Mouse (Mus musculus): ENCODE measurements around the gene Tmem18. TPM values are rescaled to one million over a fixed set of nuclear protein-coding genes. Genes with fewer than 3 reads are reported as not detected.

The Tmem18 gene
- total and polyA plus RNA-seq, 3 experiments, result 17.0 to 20.0 TPM; not detected in 1

DNA sequence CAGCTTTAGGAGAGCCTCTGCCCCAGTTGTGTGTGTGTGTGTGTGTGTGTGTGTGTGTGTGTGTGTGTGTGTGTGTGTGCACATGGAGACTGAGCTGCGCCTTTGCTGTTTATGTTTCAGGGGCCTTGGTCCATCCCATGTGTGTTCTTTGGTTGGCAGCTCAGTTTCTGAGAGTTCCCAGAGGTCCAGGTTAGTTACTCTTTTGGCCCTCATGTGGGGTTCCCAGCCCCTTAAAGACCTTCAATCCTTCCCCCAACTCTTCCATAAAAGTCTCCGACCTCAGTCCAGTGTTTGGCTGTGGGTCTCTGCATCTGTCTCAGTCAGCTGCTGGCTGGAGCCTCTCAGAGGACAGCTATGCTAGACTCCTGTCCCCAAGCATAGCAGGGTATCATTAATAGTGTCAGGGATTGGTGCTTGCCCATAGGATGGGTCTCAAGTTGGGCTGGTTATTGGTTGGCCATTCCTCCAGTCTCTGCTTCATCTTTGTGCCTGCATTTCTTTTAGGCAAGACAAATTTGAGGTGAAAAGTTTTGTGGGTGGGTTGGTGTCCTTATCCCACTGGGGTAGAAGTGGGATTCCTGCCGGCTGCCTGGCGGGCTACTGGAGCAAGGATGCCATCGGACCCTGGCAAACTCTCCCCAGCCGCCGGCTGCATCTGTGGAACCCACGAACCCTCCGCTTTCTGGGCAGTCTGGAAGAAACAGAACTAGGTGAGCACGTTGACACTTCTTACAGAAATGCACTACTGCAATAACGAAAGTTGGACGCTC, 455 bp upstream of the Tmem18 start:
- Histone ChIP-seq H3K4me3 (ENCODE audit: control insufficient read depth in 1 of 2, insufficient read depth in 1 of 2, low read depth in 2 of 2, low read length in 2 of 2) (peak overlapping the region; percentile 53 to 68), H3K27ac (ENCODE audit: control insufficient read depth, low read depth, low read length) (peak overlapping the region; percentile 61), H3K9me3 (replicated peaks; ENCODE audit: insufficient read depth, low read length) (no peaks in the 10 kb centered on the region), H3K4me1 (ENCODE audit: control insufficient read depth in 1 of 2, insufficient read depth in 2 of 2, low read length in 2 of 2) (peaks cover 2 to 6% of the 10 kb centered on the region in 2 experiments; a peak in 3 of 4 replicates), H3K27me3 (ENCODE audit: control insufficient read depth in 1 of 2, insufficient read depth in 2 of 2, low read length in 2 of 2) (no peaks in the 10 kb centered on the region), H3K36me3 (ENCODE audit: control insufficient read depth in 1 of 2, insufficient read depth in 2 of 2, low read length in 2 of 2) (peaks cover 0 to 5% of the 10 kb centered on the region in 2 experiments; a peak in 1 of 4 replicates), H3K9ac (ENCODE audit: control insufficient read depth, low read depth, low read length, poor library complexity, severe bottlenecking) (peak overlapping the region; percentile 76), H3K79me2 (ENCODE audit: control insufficient read depth, insufficient read depth, low read length, poor library complexity) (peaks cover 6% of the 10 kb centered on the region)
- DNase-seq (ENCODE audit: low read depth, low spot score), result no peak
- no peak for TF ChIP-seq TAL1 (IDR thresholded peaks at IDR 0.05; ENCODE audit: low read length)
- TF ChIP-seq POLR2A (IDR thresholded peaks at IDR 0.05; ENCODE audit: control insufficient read depth in 1 of 2, insufficient read depth in 1 of 2, low read depth in 1 of 2, low read length in 2 of 2, poor library complexity in 1 of 2), result 0 out of 4 replicates have a peak, but pooled peaks of 1 of the 2 experiments have one; percentile 30

DNA sequence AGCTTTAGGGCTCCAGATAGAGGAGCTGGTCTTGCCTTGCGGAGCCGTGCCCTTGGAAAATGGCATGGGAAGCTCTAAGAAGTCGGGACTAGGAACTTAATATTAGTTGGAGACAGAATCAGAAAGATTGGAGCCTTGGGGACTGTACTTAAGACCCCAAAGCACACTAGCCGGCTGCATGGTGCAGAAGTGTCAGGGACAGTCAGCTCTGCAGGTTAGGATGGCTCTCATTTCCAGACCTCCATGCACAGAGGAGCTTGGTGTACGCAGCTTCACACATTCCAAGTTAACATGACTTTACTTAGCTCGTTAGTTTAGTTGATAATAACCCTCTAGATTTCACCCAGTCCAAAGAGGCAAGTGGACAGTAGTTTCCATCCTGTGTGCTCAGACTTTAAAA, 637 bp downstream of the Tmem18 start:
- Histone ChIP-seq H3K27me3 (ENCODE audit: control insufficient read depth in 1 of 2, insufficient read depth in 2 of 2, low read length in 2 of 2) (no peaks in the 10 kb centered on the region), H3K79me2 (ENCODE audit: control insufficient read depth, insufficient read depth, low read length, poor library complexity) (peaks cover 6% of the 10 kb centered on the region), H3K36me3 (ENCODE audit: control insufficient read depth in 1 of 2, insufficient read depth in 2 of 2, low read length in 2 of 2) (peaks cover 0 to 5% of the 10 kb centered on the region in 2 experiments; a peak in 1 of 4 replicates), H3K4me1 (ENCODE audit: control insufficient read depth in 1 of 2, insufficient read depth in 2 of 2, low read length in 2 of 2) (peaks cover 2 to 6% of the 10 kb centered on the region in 2 experiments; a peak in 3 of 4 replicates), H3K27ac (ENCODE audit: control insufficient read depth, low read depth, low read length) (no peak overlapping the region), H3K9me3 (replicated peaks; ENCODE audit: insufficient read depth, low read length) (no peaks in the 10 kb centered on the region), H3K9ac (ENCODE audit: control insufficient read depth, low read depth, low read length, poor library complexity, severe bottlenecking) (peak overlapping the region; percentile 85), H3K4me3 (ENCODE audit: control insufficient read depth in 1 of 2, insufficient read depth in 1 of 2, low read depth in 2 of 2, low read length in 2 of 2) (peak overlapping the region; percentile 61 to 68)
- no peak for DNase-seq (ENCODE audit: low read depth, low spot score)
- TF ChIP-seq MXI1 (IDR thresholded peaks at IDR 0.05; ENCODE audit: low read depth, low read length), result 0 out of 2 replicates have a peak, but pooled peaks have one; percentile 31
- no peak for TF ChIP-seq GABPA (IDR thresholded peaks at IDR 0.05; ENCODE audit: low read depth, low read length)

DNA sequence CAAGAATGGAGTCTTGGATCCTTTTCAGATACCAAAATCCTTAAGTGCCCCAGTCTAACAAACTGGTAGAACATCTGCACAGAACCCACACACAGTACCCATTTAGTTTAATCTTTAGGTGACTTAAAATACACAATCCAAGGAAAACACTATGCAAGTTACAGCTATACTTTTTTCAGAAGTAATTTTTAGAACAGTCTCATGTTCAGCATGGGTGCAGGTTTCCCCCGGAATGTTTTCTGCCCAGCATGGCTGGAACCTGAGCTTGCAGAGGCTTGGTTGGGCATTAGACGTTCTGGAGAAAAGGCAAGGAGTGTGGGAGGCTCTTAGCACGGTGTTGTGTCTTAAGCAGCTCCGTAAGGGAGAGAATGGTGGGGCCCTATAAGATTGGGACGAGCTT, 7.6 kb downstream of the Tmem18 start:
- DNase-seq (ENCODE audit: low read depth, low spot score), result no peak
- H3K79me2 ChIP-seq (ENCODE audit: control insufficient read depth, insufficient read depth, low read length, poor library complexity), result no peaks in the 10 kb centered on the region
- no peaks in the 10 kb centered on the region for H3K27me3 ChIP-seq (ENCODE audit: control insufficient read depth in 1 of 2, insufficient read depth in 2 of 2, low read length in 2 of 2)
- H3K9ac ChIP-seq (ENCODE audit: control insufficient read depth, low read depth, low read length, poor library complexity, severe bottlenecking), result no peak overlapping the region
- no peaks in the 10 kb centered on the region for H3K36me3 ChIP-seq (ENCODE audit: control insufficient read depth in 1 of 2, insufficient read depth in 2 of 2, low read length in 2 of 2)
- TF ChIP-seq ELF1 (IDR thresholded peaks at IDR 0.05; ENCODE audit: low read depth, low read length), result no peak
- no peak for TF ChIP-seq HCFC1 (IDR thresholded peaks at IDR 0.05; ENCODE audit: low read depth, low read length)
- TF ChIP-seq NELFE (IDR thresholded peaks at IDR 0.05; ENCODE audit: low read depth, low read length), result no peak
- no peak for TF ChIP-seq E2F4 (IDR thresholded peaks at IDR 0.05; ENCODE audit: borderline replicate concordance, low read depth, low read length)
- TF ChIP-seq TCF12 (IDR thresholded peaks at IDR 0.05; ENCODE audit: low read depth, low read length), result no peak
- TF ChIP-seq MXI1 (IDR thresholded peaks at IDR 0.05; ENCODE audit: low read depth, low read length), result no peak
- no peak for TF ChIP-seq USF1 (IDR thresholded peaks at IDR 0.05; ENCODE audit: low read depth, low read length)
- TF ChIP-seq ETS1 (IDR thresholded peaks at IDR 0.05; ENCODE audit: low read depth, low read length), result no peak
- no peak for TF ChIP-seq CHD2 (IDR thresholded peaks at IDR 0.05; ENCODE audit: low read length)
- TF ChIP-seq UBTF (IDR thresholded peaks at IDR 0.05; ENCODE audit: borderline replicate concordance, insufficient read depth, low read depth, low read length), result no peak
- TF ChIP-seq KAT2A (conservative IDR thresholded peaks at IDR 0.05; ENCODE audit: low read depth, low read length), result no peak
- no peaks in the 10 kb centered on the region for H3K9me3 ChIP-seq (replicated peaks; ENCODE audit: insufficient read depth, low read length)
- no peak overlapping the region for H3K27ac ChIP-seq (ENCODE audit: control insufficient read depth, low read depth, low read length)
- no peak overlapping the region for H3K4me3 ChIP-seq (ENCODE audit: control insufficient read depth in 1 of 2, insufficient read depth in 1 of 2, low read depth in 2 of 2, low read length in 2 of 2)
- H3K4me1 ChIP-seq (ENCODE audit: control insufficient read depth in 1 of 2, insufficient read depth in 2 of 2, low read length in 2 of 2), result no peaks in the 10 kb centered on the region
